Mouse (Mus musculus): ENCODE measurements at regions not wholly inside any gene's neighbourhood (a gene's known extent, or its start where the extent isn't known, plus 50 kb on each side); places are given as distances from the start of the nearest gene placed in this dataset.
"Not testable (repeated sequence)": the region's sequence is repeated elsewhere in the genome, so short reads cannot be mapped to it uniquely, and the experiment has no call there.

DNA sequence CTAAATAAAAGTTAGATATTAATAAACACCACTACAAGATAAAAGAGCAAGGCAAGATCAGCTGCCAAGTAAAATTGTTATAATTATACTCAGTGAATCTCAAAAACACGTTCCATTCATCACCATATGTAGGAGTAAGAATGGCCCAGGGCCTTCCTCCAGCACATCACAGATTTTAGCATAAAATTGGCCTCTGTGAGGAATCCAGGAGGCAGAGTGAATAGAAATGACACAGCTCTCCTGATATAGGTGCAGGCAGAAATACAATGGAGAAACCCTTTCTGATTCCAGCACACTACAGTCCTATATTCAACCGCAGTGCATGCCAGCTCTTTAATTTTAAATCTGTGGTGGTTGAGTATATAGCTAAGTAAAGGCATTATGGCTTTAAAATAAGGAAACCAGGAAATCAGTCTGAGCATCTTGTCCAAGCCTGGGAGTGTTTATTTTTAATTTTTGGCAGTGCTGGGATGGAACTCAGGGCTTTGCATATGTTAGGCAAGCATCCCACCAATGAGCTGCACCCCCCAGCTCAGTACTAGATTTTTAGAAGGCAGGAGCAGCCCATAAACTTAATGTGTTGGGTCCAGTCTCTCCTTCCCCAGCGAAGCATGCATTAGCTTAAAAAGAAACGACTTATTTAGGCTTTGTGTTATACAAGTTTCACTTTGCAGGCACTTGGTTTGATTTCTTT, 158.3 kb upstream of the Ptprz1 start:
- no peak for DNase-seq

DNA sequence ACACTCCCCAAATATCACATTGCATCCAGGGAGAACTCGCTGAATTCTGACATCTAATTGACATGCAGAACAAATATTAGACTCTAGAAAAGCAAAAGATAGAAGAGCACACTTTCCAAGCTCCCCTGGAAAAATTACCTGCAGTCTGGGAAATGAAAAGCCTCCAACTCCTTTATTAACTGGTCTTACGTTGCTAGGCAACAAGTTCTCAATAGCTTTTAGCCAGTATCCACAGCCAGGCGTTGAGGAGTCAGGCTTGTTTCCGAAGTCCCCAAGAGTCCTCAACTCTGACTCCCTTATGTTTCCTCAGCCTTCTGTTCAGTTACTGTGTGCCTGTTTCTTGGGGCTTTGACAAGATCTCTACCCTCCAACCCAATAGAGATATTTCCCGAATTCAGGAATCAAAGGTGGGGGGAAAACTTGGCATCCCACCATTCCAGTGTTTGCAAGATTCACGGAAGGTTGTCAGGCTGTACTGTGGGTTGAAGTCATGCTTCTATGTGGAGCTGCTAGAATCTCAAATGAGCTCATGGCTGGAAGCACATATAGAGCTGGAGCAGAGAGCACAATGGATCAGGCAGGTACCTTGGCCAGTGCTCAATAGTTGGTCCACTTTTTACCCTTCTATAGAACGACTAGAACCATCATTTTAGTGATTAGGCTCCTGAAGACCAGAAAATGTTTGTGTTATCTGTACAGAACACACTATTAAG, 159.0 kb upstream of the Ptprz1 start:
- DNase-seq: no peak

GRCm38 (mm10) chr6:22698187-22698586, 177.1 kb upstream of the Ptprz1 start:
- no peak for DNase-seq

DNA sequence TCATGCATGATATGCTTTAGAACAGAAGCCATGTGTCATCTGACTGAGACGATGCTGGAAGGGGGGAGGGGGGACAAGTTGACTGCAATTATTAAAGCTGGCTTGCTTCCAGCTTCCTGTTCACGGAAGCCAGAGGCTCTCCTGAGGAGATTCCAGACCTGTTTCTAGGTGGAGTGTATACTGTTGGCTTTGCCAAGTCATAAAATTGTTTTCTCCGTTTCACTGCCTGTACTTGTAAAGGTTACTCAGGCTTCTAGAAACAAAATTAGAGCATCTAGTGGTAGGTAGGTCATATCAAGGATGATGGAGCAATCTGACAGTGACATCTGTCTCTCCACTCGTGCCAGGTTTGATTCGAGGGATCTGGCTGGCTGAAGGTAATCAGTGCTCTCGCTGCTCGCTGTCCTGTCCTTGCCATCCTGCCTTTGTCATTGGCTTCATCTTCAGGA, 186.6 kb upstream of the Ptprz1 start:
- DNase-seq: peak; percentile 60

GRCm38 (mm10) chr6:22674586-22674929, 200.7 kb upstream of the Ptprz1 start:
- no peak for DNase-seq

- DNase-seq: no peak
Measured at GRCm38 (mm10) chr6:22673919-22674585, 201.2 kb upstream of the Ptprz1 start.

GRCm38 (mm10) chr6:22671524-22671923, 203.8 kb upstream of the Ptprz1 start:
- DNase-seq: no peak

DNA sequence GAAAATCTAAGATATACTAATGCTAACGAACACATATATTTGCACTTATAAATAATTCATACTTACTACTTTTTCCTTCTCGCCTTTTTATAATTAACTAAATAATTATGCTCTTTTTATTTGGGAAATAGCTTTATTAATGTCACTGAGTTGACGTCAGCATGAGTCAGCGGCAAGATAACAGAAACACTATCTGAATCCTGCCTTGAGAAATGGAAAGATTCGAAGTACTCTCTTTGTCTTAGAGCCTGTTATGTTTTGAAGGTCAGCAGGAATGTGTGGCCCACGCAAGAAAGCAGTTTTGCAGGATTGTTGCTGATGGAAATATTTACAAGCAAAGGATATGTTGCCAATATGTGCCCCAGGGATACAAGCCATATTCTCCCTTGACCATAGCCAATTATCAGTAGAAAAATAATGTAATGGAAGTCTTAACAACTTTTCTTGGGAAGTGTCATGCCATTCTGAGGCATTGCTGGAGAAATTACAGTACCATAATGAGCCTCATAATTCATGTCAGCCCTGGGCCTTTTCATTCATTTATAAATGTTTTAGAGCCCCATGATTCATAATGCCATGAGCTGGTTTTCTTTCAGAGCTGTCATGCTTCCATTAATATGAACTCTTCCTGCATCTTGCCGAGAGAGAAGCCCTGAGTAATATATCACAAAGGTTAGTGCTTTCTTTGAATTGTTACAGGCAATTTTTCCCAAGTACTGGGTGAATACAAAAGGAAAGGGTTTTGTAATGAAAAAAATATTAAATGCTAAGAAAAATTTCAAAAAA, 206.9 kb upstream of the Ptprz1 start:
- DNase-seq: no peak

DNA sequence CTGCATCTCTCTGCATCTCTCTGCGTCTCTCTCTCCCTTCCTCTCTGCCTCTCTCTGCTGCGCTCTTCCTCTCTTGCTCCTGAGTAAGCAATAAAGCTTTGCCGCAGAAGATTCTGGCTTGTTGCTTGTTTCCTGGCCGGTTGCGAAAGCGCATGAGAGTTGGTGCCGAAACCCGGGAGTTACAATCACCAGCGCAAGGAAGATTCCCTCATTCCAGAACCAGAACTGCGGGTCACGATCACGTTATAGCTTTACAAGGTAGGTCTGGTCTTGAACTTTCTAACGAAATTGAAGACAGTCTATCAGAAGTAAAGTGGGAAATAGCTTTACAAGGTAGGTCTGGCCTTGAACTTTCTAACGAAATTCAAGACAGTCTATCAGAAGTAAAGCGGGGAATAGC, 217.9 kb upstream of the Ptprz1 start:
- DNase-seq: not testable (repeated sequence)

DNA sequence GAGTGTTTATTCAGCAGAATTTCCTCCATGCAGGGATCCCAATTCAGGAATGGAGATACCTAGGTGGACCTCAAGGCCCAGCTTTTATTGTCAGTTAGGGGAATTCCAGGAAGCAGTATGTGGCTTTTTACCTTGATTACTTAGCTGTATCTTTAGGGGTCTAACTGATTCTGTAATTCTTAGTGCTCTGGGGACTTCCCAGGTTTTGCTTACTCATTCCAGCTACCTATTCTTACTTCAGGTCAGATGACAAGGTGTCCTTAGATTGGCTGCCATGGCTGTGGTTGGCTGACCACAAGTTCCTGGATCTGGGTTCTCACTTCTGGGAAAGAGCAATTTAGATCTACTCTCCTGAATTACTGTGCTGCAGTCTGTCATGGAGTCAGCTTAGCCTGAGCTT, 235.2 kb upstream of the Ptprz1 start:
- DNase-seq: no peak

DNA sequence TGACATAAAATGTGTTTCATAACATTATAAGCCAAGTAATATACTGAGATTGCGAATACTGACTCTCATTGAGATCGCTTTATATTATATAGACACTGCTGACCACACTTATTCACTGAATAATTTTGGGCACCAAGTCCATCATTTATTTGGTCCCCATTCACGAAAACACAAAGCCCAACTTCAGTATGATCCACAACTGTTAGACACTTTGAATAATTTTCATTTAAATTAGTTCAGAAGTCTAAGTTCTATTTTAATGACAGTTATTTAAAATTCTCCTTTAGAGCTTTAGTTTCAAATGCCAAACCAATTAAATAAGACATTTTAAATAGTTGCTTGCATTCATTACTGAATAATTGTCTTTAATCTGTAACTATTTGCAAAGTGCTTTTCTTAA, 240.2 kb upstream of the Ptprz1 start:
- no peak for DNase-seq

DNA sequence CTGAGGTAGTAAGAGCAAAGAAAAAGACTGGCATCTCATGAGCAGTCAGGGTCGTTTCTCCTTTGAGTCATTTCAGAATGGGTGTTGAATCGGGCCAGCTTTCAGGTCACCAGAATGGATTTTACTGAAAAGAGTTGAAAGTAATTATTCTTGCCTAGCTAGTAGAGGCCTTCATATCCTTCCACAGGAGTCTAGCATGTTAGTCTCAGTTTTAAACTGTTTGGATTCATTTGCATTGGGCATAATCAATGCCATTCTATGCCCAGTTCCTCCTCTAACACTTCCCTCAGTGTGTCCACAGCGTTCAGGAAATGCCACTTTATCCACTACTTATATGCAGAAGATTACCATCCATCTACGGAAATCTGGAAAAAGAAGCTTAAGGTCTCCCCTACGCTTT, 240.6 kb upstream of the Ptprz1 start:
- DNase-seq: no peak

- DNase-seq: no peak
Measured at GRCm38 (mm10) chr6:22591592-22591991, 235.5 kb upstream of the Fam3c start.

DNA sequence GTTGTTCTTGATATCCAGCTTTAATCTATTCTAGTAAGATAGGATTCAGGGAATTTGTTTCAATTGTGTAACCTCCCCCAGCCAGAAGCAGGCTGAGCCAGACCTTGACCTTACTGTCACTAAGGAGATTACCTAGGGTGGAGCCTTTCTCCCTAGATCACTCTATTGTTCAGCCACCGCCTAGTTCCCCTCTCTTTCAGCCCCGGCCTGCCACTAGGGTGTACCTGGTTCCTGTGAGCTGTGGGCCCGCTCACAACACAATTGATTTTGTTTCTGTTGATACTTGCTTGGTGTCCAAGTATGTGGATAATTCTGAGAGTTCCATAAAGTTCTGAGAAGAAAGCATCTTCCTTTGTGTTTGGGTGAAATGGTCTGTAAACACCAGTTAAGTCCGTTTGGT, 228.8 kb upstream of the Fam3c start:
- DNase-seq: no peak

- DNase-seq: no peak
Measured at GRCm38 (mm10) chr6:22572925-22573324, 216.9 kb upstream of the Fam3c start.

- no peak for DNase-seq
Measured at GRCm38 (mm10) chr6:22567891-22568290, 211.8 kb upstream of the Fam3c start.

DNA sequence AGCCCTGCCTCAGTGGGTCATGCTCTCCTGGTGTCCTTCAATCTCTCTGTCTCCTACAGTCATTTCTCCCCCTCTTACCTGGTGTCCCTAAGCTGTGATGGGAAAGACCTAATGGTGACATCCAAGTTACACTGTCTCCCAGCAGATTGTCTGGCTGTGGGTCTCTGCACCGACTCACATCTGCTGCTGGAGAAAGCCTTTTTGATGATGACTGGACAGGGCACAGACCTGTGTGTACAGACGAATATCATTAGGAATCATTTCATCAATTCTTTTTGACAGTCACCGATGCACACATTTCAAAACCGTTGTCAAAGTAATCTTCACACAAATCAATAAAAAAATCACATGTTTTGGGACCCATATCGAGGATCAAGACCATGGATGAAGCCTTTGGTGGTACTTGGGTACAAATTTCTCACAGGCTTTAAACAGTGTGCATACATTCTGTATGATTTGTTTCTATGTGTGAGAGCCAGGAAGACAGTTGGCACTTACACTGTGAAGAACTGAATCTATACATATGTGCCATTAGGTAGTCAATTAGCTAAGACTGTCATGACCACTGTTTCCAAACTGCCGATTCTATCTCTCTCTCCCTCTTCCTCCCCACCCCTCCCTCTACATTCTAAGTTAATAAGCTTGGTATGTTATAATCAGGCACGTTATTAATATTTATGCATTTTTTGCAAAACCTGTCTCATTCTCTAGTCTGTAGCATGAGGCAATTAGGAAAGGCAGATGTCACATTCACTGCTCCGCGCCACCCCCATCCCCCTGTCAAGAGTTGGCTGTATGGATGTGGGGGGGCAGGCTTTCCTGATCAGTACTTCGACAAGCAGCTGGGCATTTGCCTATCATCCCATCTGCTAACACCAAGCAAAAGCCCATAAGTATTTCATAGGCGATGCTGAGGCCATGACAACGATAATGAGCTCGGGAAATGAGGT, 192.5 kb upstream of the Fam3c start:
- DNase-seq: no peak

- DNase-seq: no peak
Measured at GRCm38 (mm10) chr6:22541603-22542002, 185.6 kb upstream of the Fam3c start.

- DNase-seq: no peak
Measured at GRCm38 (mm10) chr6:22538254-22538653, 182.2 kb upstream of the Fam3c start.

GRCm38 (mm10) chr6:22524384-22524783, 168.3 kb upstream of the Fam3c start:
- DNase-seq: no peak

- DNase-seq: no peak
Measured at GRCm38 (mm10) chr6:22523582-22524234, 167.7 kb upstream of the Fam3c start.

GRCm38 (mm10) chr6:22506871-22507270, 150.8 kb upstream of the Fam3c start:
- no peak for DNase-seq
